10 mouse cellular contexts compared by ENCODE assay signal in genomic region chr9:96916076-96916475, GRCm38 (mm10). TPM values are rescaled to one million over a fixed set of nuclear protein-coding genes. Genes with fewer than 3 reads are reported as not detected.
DNase-seq lines count a peak whose midpoint lies in the region; ATAC-seq and TF ChIP-seq lines count a peak whose summit lies in the region.
"Had no signal": no experiment of that assay in that cellular context is flagged by ENCODE, and none has a peak within 500 bp of the region (broad histone marks: within the 10 kb centered on the region; RNA-seq: fewer than 3 reads in every experiment).

No protein-coding gene starts in this region.

- H3K4me1 ChIP-seq in embryonic facial prominence, embryonic 11.5 days (ENCODE audit: control insufficient read depth, insufficient read depth, low read length) = no peaks in the 10 kb centered on the region
- no peaks in the 10 kb centered on the region for H3K4me1 ChIP-seq in embryonic facial prominence, embryonic 10.5 days
- H3K4me1 ChIP-seq in hindbrain, postnatal 0 days (ENCODE audit: insufficient read depth, low read length) = no peaks in the 10 kb centered on the region
- H3K4me1 ChIP-seq: limb, embryonic 12.5 days had no signal

- DNase-seq in embryonic facial prominence, embryonic 11.5 days (ENCODE audit: low spot score) = no peak
- DNase-seq in embryonic facial prominence, embryonic 10.5 days (ENCODE audit: low spot score) = no peak
- DNase-seq in kidney, adult 8-10 months = peak; percentile 6
- no peak for DNase-seq in kidney, postnatal 4 days
- DNase-seq in R1 (ENCODE audit: low read depth, low spot score) = peak; percentile 39
- no peak for DNase-seq in hindbrain, postnatal 0 days (ENCODE audit: low spot score)
- DNase-seq in thymus, postnatal 10 days (ENCODE audit: low spot score in 2 of 2) = no peak
- DNase-seq in thymus, adult 18-20 months = no peak

- H3K36me3 ChIP-seq in embryonic facial prominence, embryonic 11.5 days (replicated peaks; ENCODE audit: control insufficient read depth, insufficient read depth, low read depth, low read length) = no peaks in the 10 kb centered on the region
- H3K36me3 ChIP-seq in embryonic facial prominence, embryonic 10.5 days (replicated peaks) = no peaks in the 10 kb centered on the region
- H3K36me3 ChIP-seq in hindbrain, postnatal 0 days (ENCODE audit: insufficient read depth, low read length) = no peaks in the 10 kb centered on the region
- H3K36me3 ChIP-seq: limb, embryonic 12.5 days had no signal

- no peak overlapping the region for H3K9ac ChIP-seq in embryonic facial prominence, embryonic 11.5 days (replicated peaks; ENCODE audit: low read length)
- no peak overlapping the region for H3K9ac ChIP-seq in hindbrain, postnatal 0 days (replicated peaks; ENCODE audit: low read length)
- H3K9ac ChIP-seq: limb, embryonic 12.5 days; liver, postnatal 0 days had no signal

- no peak overlapping the region for H3K4me3 ChIP-seq in embryonic facial prominence, embryonic 11.5 days (ENCODE audit: low read depth, low read length)
- H3K4me3 ChIP-seq in embryonic facial prominence, embryonic 10.5 days = no peak overlapping the region
- no peak overlapping the region for H3K4me3 ChIP-seq in hindbrain, postnatal 0 days (ENCODE audit: low read length)
- H3K4me3 ChIP-seq: limb, embryonic 12.5 days had no signal

- WGBS in embryonic facial prominence, embryonic 11.5 days = 45% methylated on average over 7 of the region's 7 CpGs
- WGBS in embryonic facial prominence, embryonic 10.5 days = 51% methylated on average over 7 of the region's 7 CpGs
- 56% methylated on average over 7 of the region's 7 CpGs for WGBS in hindbrain, postnatal 0 days

- H3K27me3 ChIP-seq in embryonic facial prominence, embryonic 11.5 days (ENCODE audit: control insufficient read depth, insufficient read depth, low read length) = no peaks in the 10 kb centered on the region
- H3K27me3 ChIP-seq in embryonic facial prominence, embryonic 10.5 days (replicated peaks; ENCODE audit: low read depth, poor library complexity, severe bottlenecking) = no peaks in the 10 kb centered on the region
- no peaks in the 10 kb centered on the region for H3K27me3 ChIP-seq in hindbrain, postnatal 0 days (ENCODE audit: insufficient read depth, low read length)
- H3K27me3 ChIP-seq: limb, embryonic 12.5 days had no signal

- no peak for TF ChIP-seq CTCF in hindbrain, postnatal 0 days (IDR thresholded peaks at IDR 0.05; ENCODE audit: low read depth)

- no peak overlapping the region for H3K4me2 ChIP-seq in embryonic facial prominence, embryonic 11.5 days (ENCODE audit: low read depth, low read length)
- H3K4me2 ChIP-seq in hindbrain, postnatal 0 days (ENCODE audit: low read depth, low read length) = no peak overlapping the region
- H3K4me2 ChIP-seq: limb, embryonic 12.5 days had no signal

- no peaks in the 10 kb centered on the region for H3K9me3 ChIP-seq in embryonic facial prominence, embryonic 11.5 days (replicated peaks; ENCODE audit: control insufficient read depth, low read length)
- H3K9me3 ChIP-seq in embryonic facial prominence, embryonic 10.5 days = 0 out of 2 replicates have a peak, but pooled peaks cover 5% of the 10 kb centered on the region
- no peaks in the 10 kb centered on the region for H3K9me3 ChIP-seq in hindbrain, postnatal 0 days (ENCODE audit: low read length)

- H3K27ac ChIP-seq in embryonic facial prominence, embryonic 11.5 days (replicated peaks; ENCODE audit: low read depth, low read length) = no peak overlapping the region
- H3K27ac ChIP-seq in embryonic facial prominence, embryonic 10.5 days (replicated peaks) = no peak overlapping the region
- no peak overlapping the region for H3K27ac ChIP-seq in hindbrain, postnatal 0 days
- H3K27ac ChIP-seq: limb, embryonic 12.5 days had no signal

- peak; percentile 53; the same call in 1 of the 2 replicates for ATAC-seq in embryonic facial prominence, embryonic 11.5 days (replicated peaks; ENCODE audit: insufficient number of reproducible peaks, low FRiP score, low TSS enrichment, low read depth)
- ATAC-seq in hindbrain, postnatal 0 days = 0 out of 2 replicates have a peak, but pooled peaks have one; percentile 19

RNA-seq across cellular contexts. Expression of gene Pxylp1, which starts 23.6 kb away (rescaled TPM):
- 22.7 and 26.7 TPM in 2 replicates for polyA plus RNA-seq in embryonic facial prominence, embryonic 11.5 days (2014; fragmentation: Nextera tagmentation; extraction: Ambion mirVana)
- 16.7 and 17.5 TPM in 2 replicates for polyA plus RNA-seq in embryonic facial prominence, embryonic 10.5 days (2016; fragmentation: Nextera tagmentation; extraction: Ambion mirVana)
- 24.1 and 28.9 TPM in 2 replicates for total RNA-seq in hindbrain, postnatal 0 days (2014; rRNA removed)
- 23.2 and 23.4 TPM in 2 replicates for polyA plus RNA-seq in hindbrain, postnatal 0 days (2015; fragmentation: Nextera tagmentation; extraction: Ambion mirVana)

Comparison
In these comparisons a context has a peak if more than half of its experiments do, and no peak if none do; other contexts are left out.
1. DNase-seq: peak in kidney, adult 8-10 months (2 of 2) and R1 (single experiment); none in embryonic facial prominence, embryonic 11.5 days (single experiment), embryonic facial prominence, embryonic 10.5 days (single experiment), kidney, postnatal 4 days (0 of 2), hindbrain, postnatal 0 days (single experiment), thymus, postnatal 10 days (0 of 2) and thymus, adult 18-20 months (0 of 2).